Mouse (Mus musculus): ENCODE measurements around the gene Lyl1.

Gene Lyl1

GRCm38 (mm10) chr8:84700941-84701911, at the start of gene Lyl1:
Lyl1 (plus strand) TSS chr8:84701457.
- peak in 1 of 2 experiments; percentile 15 for DNase-seq (ENCODE audit: low spot score in 2 of 2)

DNA sequence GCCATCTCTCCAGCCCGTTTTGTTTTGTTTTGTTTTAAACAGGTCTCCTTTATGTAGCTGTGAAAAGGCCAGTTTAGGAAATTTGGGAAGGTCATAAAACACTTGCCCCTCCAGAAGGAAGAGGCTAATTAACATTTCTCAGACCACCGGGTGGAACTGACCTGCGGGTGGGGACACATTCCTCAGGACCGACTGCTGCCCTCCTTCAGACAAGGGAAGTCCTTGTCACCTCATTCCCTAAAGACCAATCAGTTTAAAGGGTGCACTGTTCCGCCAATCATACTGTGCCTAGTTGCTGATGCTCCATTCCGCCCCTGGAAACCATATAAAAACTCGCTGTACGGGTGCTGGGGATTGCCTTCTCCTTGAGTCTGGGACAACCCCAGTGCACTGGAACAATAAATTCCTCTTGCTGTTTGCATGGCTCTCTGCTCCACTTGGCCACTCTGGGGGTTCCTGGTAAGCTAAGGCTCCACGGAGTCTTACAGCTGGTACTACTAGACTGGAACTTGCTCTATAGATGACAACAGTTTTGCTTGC, 48.1 kb upstream of the Lyl1 start:
- no peak for DNase-seq (ENCODE audit: low spot score in 2 of 2)

DNA sequence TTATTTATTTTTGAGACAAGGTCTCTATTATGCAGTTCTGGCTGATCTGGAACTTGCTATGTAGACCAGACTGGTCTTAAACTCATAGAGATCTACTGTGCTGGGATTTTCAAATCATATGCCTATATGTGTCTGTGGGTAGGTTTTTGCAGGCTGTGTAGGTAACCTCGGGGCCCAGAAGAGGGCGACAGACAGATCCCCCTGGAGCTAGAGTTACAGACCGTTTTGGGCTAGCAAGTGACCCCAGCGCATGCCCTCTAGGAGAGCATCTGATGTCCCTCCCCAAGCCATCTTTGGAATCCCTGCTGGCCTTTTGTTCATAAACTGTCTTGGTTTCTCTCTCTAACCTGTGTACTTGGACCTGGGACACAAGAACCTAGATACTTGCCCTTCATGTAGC, 46.7 kb upstream of the Lyl1 start:
- no peak for DNase-seq (ENCODE audit: low spot score in 2 of 2)

DNA sequence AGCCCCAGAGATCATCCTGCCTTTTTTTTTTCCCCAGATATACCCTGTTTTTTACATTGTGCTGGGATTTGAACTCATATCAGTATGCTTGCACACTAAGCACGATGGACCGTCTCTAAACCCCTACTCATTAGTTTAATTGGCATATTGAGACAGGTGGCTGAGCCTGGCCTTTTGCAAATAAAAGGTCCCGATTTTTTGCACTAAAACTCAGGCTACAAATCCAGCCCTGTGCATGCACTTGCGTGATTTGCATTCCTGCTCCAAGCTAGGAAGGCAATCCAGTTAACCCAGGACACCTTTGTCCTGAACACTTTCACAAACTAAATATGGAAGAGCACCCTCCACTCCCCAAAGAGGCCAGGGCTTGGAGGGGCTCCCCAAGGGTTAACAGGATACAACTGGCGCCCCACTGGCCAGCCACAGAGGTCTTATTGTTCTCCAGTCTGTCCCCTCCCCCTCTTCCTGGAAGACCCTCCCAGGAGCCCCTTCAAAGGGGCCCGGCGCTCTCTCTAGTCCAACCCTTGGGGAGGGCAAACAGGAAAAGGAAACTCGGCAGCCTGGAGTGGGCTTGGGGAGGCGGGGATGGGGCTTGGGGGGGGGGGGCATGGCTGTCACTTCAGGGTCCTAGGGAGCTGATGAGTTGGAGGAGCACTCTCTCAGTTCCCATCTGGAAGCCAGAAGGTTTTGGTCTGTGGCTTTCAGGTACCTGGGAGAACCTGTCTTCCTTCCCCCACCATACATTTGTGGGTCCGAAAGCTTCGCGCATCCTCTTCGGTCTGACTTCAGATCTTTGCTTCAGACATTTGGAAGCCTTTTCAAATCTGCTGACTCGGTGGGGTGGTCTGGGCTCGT, 45.7 kb upstream of the Lyl1 start:
- no peak for DNase-seq (ENCODE audit: low spot score in 2 of 2)

GRCm38 (mm10) chr8:84656191-84656525, 45.1 kb upstream of the Lyl1 start:
- DNase-seq (ENCODE audit: low spot score in 2 of 2): no peak

DNA sequence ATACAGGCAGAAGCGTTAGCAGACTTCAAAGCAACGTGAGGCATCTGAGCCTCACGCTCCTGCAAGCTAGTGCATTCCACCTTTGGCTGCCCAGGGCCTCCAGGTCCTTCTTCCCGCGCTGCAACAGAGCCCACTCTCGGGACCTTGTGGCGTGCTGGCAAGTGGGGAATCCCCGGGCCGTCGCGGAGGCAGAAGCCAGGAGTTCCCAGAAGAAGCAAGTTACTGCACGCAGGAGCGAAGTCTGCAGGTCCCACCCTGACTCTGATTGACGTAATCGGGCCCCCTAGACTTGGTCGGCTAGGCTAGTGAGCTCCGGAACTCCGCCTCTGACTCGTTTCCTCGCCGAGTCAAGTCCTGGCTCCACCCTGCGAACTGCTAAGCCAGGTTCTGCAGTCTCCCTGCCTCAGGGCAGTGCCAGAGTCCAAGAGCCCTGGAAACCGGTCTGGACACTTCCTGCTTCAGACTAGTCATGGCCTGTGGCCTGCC, 44.6 kb upstream of the Lyl1 start:
- peak in 1 of 2 experiments; percentile 25 for DNase-seq (ENCODE audit: low spot score in 2 of 2)

DNA sequence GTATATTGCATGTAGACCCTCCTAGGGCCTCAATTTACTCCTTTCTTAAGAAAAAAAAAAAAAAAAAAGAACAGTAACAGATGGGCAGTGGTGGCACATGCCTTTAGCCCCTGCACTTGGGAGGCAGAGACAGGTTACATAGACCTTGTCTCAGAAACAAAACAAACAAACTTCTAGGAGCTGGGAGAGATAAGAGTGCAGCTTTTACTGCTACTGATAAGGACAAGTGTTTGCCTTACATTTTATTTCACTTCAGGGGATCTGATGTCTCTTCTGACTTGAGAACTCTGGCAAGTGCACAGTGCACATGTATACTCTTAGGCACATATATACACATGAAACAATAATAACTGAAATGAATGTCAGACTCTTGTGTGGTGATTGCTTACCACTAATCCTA, 44.1 kb upstream of the Lyl1 start:
- DNase-seq (ENCODE audit: low spot score in 2 of 2): no peak

- no peak for DNase-seq (ENCODE audit: low spot score in 2 of 2)
These were observed 43.6 kb upstream of the Lyl1 start for GRCm38 (mm10) chr8:84657680-84658079.

- DNase-seq (ENCODE audit: low spot score in 2 of 2): no peak
These were observed 42.3 kb upstream of the Lyl1 start for GRCm38 (mm10) chr8:84658951-84659350.

DNA sequence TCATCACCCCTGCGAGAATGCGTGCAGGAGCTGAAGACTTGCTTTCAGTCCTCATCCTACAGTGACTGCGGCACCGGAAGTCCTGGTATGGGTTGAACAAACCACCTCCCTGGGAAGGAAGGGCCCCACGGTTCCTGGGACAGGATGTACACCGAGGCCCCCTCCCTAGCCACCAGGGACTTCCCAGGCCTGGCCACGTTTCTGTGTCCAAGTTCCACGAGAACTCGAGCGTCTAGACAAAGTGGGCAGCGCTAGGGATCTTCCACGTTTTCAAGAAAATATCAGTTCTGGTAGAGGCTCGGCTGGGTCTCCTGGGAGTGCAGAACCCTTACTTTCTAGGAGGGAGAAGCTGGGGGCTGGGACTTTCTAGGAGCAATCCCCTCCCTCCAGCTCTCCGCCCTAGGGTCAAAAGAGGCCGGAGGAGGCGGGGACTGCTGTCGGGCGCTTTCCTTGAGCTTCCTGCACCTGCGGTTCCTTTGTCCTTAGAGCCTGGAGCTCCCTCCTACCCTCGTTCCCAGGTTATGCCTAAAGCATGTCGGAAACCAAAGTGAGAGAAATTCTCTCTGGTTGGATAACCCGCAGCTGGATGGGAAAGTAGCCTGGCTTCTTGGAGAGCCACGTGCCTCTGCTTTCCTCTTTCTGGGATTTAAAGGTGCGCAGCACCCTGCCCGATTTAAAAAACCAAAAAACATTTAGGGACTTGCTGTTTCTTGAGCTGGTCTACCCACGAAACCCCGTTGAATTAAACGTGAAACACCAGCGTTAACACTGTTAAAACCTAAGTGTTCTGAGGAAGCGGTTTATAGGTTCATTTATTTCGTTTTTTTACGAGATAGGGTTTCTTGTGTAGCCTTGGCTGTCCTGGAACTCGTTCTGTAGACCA, 41.1 kb upstream of the Lyl1 start:
- DNase-seq (ENCODE audit: low spot score in 2 of 2): no peak

- DNase-seq (ENCODE audit: low spot score in 2 of 2): no peak
These were observed 40.3 kb upstream of the Lyl1 start for GRCm38 (mm10) chr8:84660819-84661457.

DNA sequence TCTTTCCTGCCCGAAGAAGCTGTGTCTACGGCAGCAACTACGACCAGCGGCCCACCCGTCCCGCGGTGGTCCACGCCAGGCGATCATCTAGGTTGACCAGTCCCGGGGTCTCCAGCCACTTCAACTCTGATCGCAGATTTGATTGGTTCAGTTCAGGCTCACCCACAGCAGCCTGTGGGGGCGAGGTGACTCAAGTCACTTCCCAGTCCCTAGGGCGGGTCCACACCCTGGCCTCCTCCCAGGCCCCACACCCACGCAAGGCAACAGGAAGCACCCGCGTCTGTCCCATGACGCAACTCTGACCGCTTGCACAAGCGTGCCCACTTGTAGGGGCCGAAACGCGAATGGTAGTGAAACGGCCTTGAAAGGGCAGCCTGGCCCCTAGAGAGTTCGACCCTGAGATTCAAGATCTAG, 39.8 kb upstream of the Lyl1 start:
- peak in 1 of 2 experiments; percentile 36 for DNase-seq (ENCODE audit: low spot score in 2 of 2)

GRCm38 (mm10) chr8:84661961-84662571, 39.2 kb upstream of the Lyl1 start:
- DNase-seq (ENCODE audit: low spot score in 2 of 2): peak in 1 of 2 experiments; percentile 54

- DNase-seq (ENCODE audit: low spot score in 2 of 2): peak; percentile 71 to 86
These were observed 38.6 kb upstream of the Lyl1 start, which contains the start of gene Ier2 for GRCm38 (mm10) chr8:84662581-84663065. Ier2 (minus strand) TSS chr8:84662852.

GRCm38 (mm10) chr8:84663483-84664327, 37.6 kb upstream of the Lyl1 start:
- DNase-seq (ENCODE audit: low spot score in 2 of 2): peak; percentile 90 to 96

GRCm38 (mm10) chr8:84664566-84665384, 36.5 kb upstream of the Lyl1 start:
- DNase-seq (ENCODE audit: low spot score in 2 of 2): peak; percentile 62 to 81

GRCm38 (mm10) chr8:84665385-84665893, 35.8 kb upstream of the Lyl1 start:
- no peak for DNase-seq (ENCODE audit: low spot score in 2 of 2)

GRCm38 (mm10) chr8:84668081-84668480, 33.2 kb upstream of the Lyl1 start:
- DNase-seq (ENCODE audit: low spot score in 2 of 2): no peak
